Mouse (Mus musculus) erythroblast, embryonic 14.5 days (primary cell): ENCODE results near the gene Ddx56. TPM values are rescaled to one million over a fixed set of nuclear protein-coding genes. Genes with fewer than 3 reads are reported as not detected.

Experiments
- H3K27me3 ChIP-seq: 2 replicates; pipeline ENCODE4 v1.6.1; 2012; ENCODE audit warnings: inconsistent platforms; ENCODE audit not compliant: control insufficient read depth
- H3K36me3 ChIP-seq: 2 replicates; pipeline ENCODE4 v1.6.1; 2012; ENCODE audit warnings: mild to moderate bottlenecking, inconsistent platforms; ENCODE audit not compliant: control insufficient read depth
- H3K4me1 ChIP-seq: 2 replicates; pipeline ENCODE4 v1.6.1; 2012; ENCODE audit warnings: inconsistent platforms; ENCODE audit not compliant: control insufficient read depth
- H3K4me3 ChIP-seq: replicated peaks from 2 replicates; pipeline ENCODE3; 2012; ENCODE audit warnings: moderate library complexity, mild to moderate bottlenecking, inconsistent platforms
- H3K9me3 ChIP-seq: 2 replicates; pipeline ENCODE4 v1.6.1; 2012; ENCODE audit warnings: low read length, inconsistent platforms, mixed read lengths; ENCODE audit not compliant: control insufficient read depth
- GATA1 ChIP-seq: IDR thresholded peaks from 2 replicates; pipeline ENCODE4 v1.6.1; 2012; ENCODE audit warnings: low read length, inconsistent platforms, mixed read lengths
- TAL1 ChIP-seq: IDR thresholded peaks from 3 replicates; pipeline ENCODE4 v1.6.1; 2012; ENCODE audit warnings: low read length, inconsistent platforms, mixed read lengths
- polyA plus RNA-seq: library from polyadenylated mRNA; stranded (reverse); fragments of >175 nt; gene quantifications from 2 replicates; pipeline ENCODE4 v1.2.3, GENCODE M21; 2012

The Ddx56 gene
- polyA plus RNA-seq, 1 experiment = 0.37 TPM

DNA sequence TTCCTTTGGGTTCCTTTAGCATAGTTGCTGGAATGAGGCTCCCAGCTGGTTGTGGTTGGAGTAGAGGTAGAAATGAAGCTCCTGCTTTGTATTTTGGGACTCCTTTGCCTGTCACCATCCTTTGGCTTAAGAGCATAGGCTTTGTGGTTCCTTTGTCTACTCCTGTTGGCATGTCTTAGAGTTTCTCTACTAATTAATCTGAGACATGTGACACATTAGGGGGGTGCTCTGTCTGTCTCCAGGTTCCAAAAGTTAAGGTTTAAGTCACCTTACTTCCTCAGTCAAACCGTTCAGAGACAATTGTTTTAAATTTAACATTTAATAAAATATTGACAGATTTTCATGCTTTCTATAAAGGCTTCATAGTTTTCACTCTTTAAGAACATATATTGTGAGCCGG is 26.0 kb upstream of the Ddx56 start:
- peaks cover 54% of the 10 kb centered on the region for H3K36me3 ChIP-seq
- TF ChIP-seq GATA1 (no peak), TAL1 (no peak)
- H3K27me3 ChIP-seq = no peaks in the 10 kb centered on the region
- no peaks in the 10 kb centered on the region; the same call in 1 of the 2 replicates for H3K9me3 ChIP-seq
- H3K4me3 ChIP-seq = peak overlapping the region; percentile 74
- peaks cover 74% of the 10 kb centered on the region for H3K4me1 ChIP-seq

DNA sequence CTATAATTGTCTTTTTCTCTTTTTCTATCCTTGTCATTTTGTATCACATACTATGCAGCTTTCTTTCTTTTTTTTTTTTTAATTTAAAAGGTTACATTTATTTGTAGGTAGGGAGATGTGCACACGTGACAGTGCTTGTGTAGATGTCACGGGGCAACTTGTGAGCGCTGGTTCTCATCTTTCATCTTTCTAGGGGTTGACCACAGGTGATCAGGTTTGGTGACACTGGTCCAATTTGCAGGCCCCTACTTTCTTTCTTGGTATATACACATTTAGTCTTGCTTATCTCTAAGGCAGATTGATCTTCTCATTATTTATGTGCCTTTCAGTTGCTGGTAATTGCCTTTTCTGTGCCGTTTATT is 25.4 kb upstream of the Ddx56 start:
- H3K4me3 ChIP-seq = peak overlapping the region; percentile 74

DNA sequence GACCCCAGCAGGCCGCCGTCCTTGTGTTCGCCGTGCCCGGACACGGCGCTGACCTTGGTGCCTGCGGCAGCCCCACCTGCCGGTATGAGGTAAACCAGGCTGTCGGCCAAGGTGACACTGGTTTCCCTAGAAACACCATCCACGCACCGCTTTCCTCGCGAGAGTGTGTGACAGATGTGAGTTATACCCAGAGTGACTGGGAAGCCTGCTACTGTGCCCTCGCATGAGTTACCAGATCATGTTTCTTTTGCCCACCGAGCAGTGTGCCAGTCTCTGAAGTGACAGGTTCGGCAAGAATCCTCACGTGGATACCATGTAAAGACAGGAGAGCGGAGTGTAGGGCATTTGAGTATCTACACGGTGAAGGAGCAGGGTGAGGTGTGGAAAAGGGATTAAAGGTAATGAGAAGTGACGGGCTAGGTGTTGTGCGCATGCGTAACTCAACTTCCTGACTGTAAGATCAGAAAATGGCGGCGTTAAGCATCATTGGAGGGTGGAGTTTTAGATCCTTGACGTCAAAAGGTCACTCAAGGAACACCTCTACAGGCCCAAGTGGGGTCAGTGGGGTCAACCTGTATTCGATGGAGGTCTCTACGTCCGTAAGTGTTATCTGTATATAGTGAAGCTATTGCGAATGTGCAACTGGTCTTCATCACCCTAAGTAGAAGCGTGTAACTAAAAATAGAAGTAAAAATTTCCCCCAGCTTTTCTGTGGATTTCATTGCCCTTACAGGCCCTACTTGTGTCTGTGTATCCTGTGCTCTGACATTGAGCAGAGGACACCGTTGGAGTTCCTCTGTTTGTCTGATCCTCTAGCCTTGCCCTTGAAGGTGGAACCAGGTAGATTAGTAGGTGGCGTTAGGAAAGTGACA is 24.8 kb upstream of the Ddx56 start:
- Histone ChIP-seq H3K4me1 (peaks cover 66% of the 10 kb centered on the region), H3K4me3 (peak overlapping the region; percentile 74), H3K27me3 (no peaks in the 10 kb centered on the region), H3K36me3 (peaks cover 41% of the 10 kb centered on the region), H3K9me3 (no peaks in the 10 kb centered on the region; the same call in 1 of the 2 replicates)
- no peak for TF ChIP-seq TAL1
- no peak for TF ChIP-seq GATA1

More for the DNA sequence above, 25.4 kb upstream of the Ddx56 start:
- no peaks in the 10 kb centered on the region; the same call in 1 of the 2 replicates for H3K9me3 ChIP-seq
- no peaks in the 10 kb centered on the region for H3K27me3 ChIP-seq
- peaks cover 70% of the 10 kb centered on the region for H3K4me1 ChIP-seq
- peaks cover 48% of the 10 kb centered on the region for H3K36me3 ChIP-seq
- TF ChIP-seq GATA1 = no peak
- no peak for TF ChIP-seq TAL1

DNA sequence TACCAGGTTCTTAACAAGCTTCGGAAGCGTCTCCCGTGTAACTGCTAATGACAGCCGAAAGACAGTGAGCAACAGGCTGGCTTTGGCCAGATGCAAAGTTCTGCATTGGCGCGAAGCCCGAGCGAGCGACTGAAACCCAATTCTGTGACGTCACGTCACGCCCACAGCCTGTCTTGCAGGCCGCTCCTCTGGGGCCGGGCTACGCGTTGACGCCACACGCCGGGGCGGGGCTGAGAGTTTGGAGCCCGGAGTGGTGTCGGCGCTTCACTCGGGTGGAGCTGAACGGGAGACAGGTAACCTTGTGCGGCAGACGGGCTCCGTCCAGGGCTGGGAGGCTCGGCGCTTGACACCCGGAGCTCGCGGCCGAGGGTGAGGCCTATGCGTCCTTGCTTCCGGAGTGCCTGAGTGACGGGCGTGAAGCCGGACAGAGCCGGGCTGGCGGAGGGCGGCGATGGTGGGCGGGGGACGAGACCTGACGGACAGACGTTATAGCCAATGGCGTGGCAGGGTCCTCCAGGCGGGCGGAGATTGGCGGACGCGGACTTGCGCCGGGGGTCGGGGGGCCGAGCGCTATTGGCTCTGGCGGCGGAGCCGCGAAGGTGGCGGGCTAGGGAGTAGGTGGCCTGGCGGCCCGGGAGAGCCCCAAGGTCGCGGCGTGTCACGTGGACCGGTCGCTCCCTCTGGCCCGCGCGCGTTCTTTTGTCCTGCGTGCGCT is 24.0 kb upstream of the Ddx56 start, which contains the start of gene Ogdh:
TSS of gene Ogdh (plus strand) at position 233 of the 715 bp plus-strand sequence.
- peak within 1 kb of the TSS; percentile 74 for H3K4me3 ChIP-seq
- H3K36me3 ChIP-seq = peaks cover 34% of the 10 kb centered on the region
- H3K4me1 ChIP-seq = peaks cover 59% of the 10 kb centered on the region
- H3K9me3 ChIP-seq = no peaks in the 10 kb centered on the region; the same call in 1 of the 2 replicates
- H3K27me3 ChIP-seq = no peaks in the 10 kb centered on the region
- TF ChIP-seq TAL1 (no peak), GATA1 (no peak)

DNA sequence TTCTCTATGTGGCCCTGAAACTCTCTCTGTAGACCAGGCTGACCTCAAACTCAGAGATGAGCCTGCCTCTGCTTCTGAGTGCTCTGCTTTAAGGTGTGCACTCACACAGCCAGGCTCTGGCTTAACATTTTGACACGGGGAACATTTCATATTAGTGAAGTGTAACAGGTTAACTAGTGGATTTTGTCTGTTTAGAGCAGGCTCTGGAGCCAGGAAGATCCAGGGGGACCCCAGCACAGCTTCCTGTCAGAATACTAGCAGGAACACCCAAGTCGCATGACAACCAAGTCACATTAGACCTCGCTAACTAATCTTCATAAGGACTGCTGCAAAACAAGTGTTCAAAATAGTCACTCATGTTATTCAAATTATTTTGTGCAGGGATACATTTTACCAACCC is 23.3 kb upstream of the Ddx56 start:
- H3K9me3 ChIP-seq = peaks cover 2% of the 10 kb centered on the region
- H3K27me3 ChIP-seq = no peaks in the 10 kb centered on the region; the same call in 1 of the 2 replicates
- H3K4me1 ChIP-seq = peaks cover 52% of the 10 kb centered on the region
- no peak for TF ChIP-seq TAL1
- TF ChIP-seq GATA1 = no peak
- peaks cover 27% of the 10 kb centered on the region for H3K36me3 ChIP-seq
- H3K4me3 ChIP-seq = peak overlapping the region; percentile 74

DNA sequence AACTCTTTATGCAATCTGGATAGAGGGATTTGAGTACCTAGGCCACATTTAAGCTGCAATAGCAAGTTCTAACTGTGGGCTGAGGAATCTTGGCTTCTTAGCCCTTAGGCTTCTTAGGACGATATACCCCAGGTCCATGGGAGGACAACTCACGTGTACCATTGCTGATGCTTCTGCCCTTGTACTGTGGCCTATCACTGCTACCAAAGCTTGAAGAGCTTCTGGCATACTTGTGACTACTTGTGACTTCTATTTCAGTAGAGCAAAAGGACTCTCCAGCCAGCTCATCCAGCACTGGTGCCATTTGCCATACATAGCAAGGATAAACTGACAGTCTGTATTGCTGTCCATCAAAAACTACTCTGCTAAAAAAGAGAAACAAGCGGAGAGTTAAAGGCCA is 22.6 kb upstream of the Ddx56 start:
- peaks cover 45% of the 10 kb centered on the region for H3K4me1 ChIP-seq
- no peaks in the 10 kb centered on the region; the same call in 1 of the 2 replicates for H3K27me3 ChIP-seq
- H3K9me3 ChIP-seq = peaks cover 2% of the 10 kb centered on the region
- no peak overlapping the region for H3K4me3 ChIP-seq
- no peak for TF ChIP-seq TAL1
- TF ChIP-seq GATA1 = no peak
- H3K36me3 ChIP-seq = peaks cover 21% of the 10 kb centered on the region

DNA sequence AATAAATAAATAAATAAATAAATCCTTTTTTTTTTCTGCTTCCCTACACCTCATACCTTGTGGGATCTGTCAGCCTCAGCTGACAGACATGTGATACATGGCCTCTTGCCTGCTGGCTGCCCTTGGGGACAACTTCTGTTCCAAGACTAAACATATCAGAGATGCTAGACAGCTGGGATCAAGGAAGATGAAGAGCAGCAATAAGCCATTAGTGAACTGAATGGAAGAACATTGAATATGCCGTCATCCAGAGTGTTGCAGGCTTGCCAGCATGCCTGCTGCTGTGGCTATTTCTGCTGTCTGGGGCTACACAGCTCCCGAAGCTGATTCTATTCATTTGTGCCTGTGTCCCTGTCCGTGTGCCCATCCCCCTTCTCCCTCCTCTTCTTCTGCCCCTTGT is 15.4 kb upstream of the Ddx56 start:
- H3K9me3 ChIP-seq = peaks cover 12% of the 10 kb centered on the region
- no peak for TF ChIP-seq GATA1
- no peak for TF ChIP-seq TAL1
- H3K4me3 ChIP-seq = no peak overlapping the region
- H3K4me1 ChIP-seq = no peaks in the 10 kb centered on the region
- no peaks in the 10 kb centered on the region for H3K36me3 ChIP-seq
- no peaks in the 10 kb centered on the region; the same call in 1 of the 2 replicates for H3K27me3 ChIP-seq

DNA sequence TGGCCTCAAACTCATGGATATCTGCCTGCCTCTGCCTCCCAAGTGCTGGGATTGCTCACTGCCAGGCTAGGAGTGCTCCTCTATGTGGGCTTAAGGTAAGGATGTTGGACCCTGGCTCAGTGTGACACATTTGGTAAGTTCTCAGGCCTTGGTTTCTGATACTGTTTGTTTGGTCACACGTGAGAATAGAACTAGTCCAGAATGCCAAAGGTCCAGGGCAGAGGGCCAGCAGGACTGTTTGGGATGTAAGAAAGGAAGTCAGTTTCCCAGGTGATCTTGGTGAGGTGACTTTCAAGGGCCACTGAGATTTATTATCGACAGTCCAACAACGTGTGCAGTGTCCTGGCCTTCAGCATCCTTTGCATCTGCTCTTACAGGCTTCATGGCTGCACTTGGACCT is 8.9 kb upstream of the Ddx56 start:
- no peak for TF ChIP-seq TAL1

DNA sequence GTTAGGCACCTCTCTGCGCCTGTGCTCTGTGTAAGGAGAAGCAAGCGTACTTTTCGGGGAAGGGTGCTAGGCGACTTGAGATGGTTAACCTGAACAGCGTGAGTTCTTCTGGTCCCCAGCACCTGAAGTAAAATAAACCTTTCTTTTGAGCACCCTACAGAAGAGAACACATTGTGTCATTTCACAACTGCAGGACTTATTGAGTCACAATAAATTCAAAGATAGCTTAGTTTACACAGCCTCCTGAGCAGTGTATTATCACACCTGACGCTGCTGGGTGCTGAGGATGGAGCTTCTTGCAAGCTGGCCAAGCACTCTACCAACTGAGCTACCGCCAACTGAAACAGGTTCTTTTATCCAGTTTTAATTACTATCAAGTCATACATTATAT is 7.5 kb upstream of the Ddx56 start:
- Histone ChIP-seq H3K36me3 (peaks cover 20% of the 10 kb centered on the region), H3K9me3 (no peaks in the 10 kb centered on the region), H3K4me1 (peaks cover 27% of the 10 kb centered on the region), H3K27me3 (no peaks in the 10 kb centered on the region), H3K4me3 (peak overlapping the region; percentile 75)
- TF ChIP-seq TAL1 (no peak), GATA1 (no peak)

More for the DNA sequence above, 8.9 kb upstream of the Ddx56 start:
- H3K27me3 ChIP-seq = no peaks in the 10 kb centered on the region
- no peak overlapping the region for H3K4me3 ChIP-seq
- peaks cover 10% of the 10 kb centered on the region for H3K36me3 ChIP-seq
- H3K9me3 ChIP-seq = peaks cover 8% of the 10 kb centered on the region
- peaks cover 27% of the 10 kb centered on the region for H3K4me1 ChIP-seq
